Mouse (Mus musculus): ENCODE measurements around the gene Uba3. TPM values are rescaled to one million over a fixed set of nuclear protein-coding genes. Genes with fewer than 3 reads are reported as not detected.

Uba3 gene
- total RNA-seq, 2 experiments from 2014 or later = 74.8 to 75.1 TPM

- intact Hi-C loops (cut with DNase I) = no loop called here
- DNase-seq = peak; percentile 65 to 67
Measured at GRCm38 (mm10) chr6:97211981-97212380, 6.5 kb upstream of the Uba3 start.

GRCm38 (mm10) chr6:97210962-97211601 is 5.6 kb upstream of the Uba3 start:
- intact Hi-C loops (cut with DNase I) = no loop called here
- DNase-seq = no peak

GRCm38 (mm10) chr6:97210191-97210961 is 4.9 kb upstream of the Uba3 start, which contains the start of gene Arl6ip5:
Gene Arl6ip5 (plus strand): TSS chr6:97210689.
- peak; percentile 92 to 94 for DNase-seq
- intact Hi-C loops (cut with DNase I) = no loop called here

GRCm38 (mm10) chr6:97209751-97210150 is 4.3 kb upstream of the Uba3 start:
- intact Hi-C loops (cut with DNase I) = no loop called here
- no peak for DNase-seq

GRCm38 (mm10) chr6:97209201-97209600 is 3.8 kb upstream of the Uba3 start:
- intact Hi-C loops (cut with DNase I) = no loop called here
- DNase-seq = no peak

- DNase-seq = no peak
- intact Hi-C loops (cut with DNase I) = no loop called here
Measured at GRCm38 (mm10) chr6:97208406-97208805, 3.0 kb upstream of the Uba3 start.

GRCm38 (mm10) chr6:97207085-97207484 is 1.6 kb upstream of the Uba3 start:
- intact Hi-C loops (cut with DNase I) = no loop called here
- no peak for DNase-seq

- intact Hi-C loops (cut with DNase I) = no loop called here
- DNase-seq = peak; percentile 46 to 52
Measured at GRCm38 (mm10) chr6:97204952-97205351, 495 bp downstream of the Uba3 start.

- intact Hi-C loops (cut with DNase I) = no loop called here
- DNase-seq = no peak
Measured at GRCm38 (mm10) chr6:97204252-97204869, 1.1 kb downstream of the Uba3 start.

GRCm38 (mm10) chr6:97202477-97202876 is 3.0 kb downstream of the Uba3 start:
- no peak for DNase-seq
- intact Hi-C loops (cut with DNase I) = no loop called here

- DNase-seq = no peak
- intact Hi-C loops (cut with DNase I) = no loop called here
Measured at GRCm38 (mm10) chr6:97200437-97200836, 5.0 kb downstream of the Uba3 start.

- no peak for DNase-seq
- intact Hi-C loops (cut with DNase I) = loop anchor here (1.0 to 10.0 kb wide), 3 partner anchors 24 to 235 kb away; no protein-coding TSS in a partner anchor
Measured at GRCm38 (mm10) chr6:97179367-97179828, 26.0 kb downstream of the Uba3 start.

- intact Hi-C loops (cut with DNase I) = loop anchor here (1.0 to 10.0 kb wide), 3 partner anchors 25 to 236 kb away; no protein-coding TSS in a partner anchor
- DNase-seq = peak; percentile 95 to 96
Measured at GRCm38 (mm10) chr6:97178491-97179366, 26.7 kb downstream of the Uba3 start, which contains the start of gene Tmf1. Gene Tmf1 (minus strand): TSS chr6:97179122.

GRCm38 (mm10) chr6:97175716-97176115 is 29.7 kb downstream of the Uba3 start:
- peak; percentile 10 to 11 for DNase-seq
- intact Hi-C loops (cut with DNase I) = loop anchor here (5.0 to 10.0 kb wide), 2 partner anchors 62 to 239 kb away; no protein-coding TSS in a partner anchor

GRCm38 (mm10) chr6:97150156-97150555 is 55.3 kb downstream of the Uba3 start:
- intact Hi-C loops (cut with DNase I) = no loop called here
- no peak for DNase-seq

- intact Hi-C loops (cut with DNase I) = loop anchor here (5.0 kb wide), 1 partner anchor 378 kb away; no protein-coding TSS in a partner anchor
- no peak for DNase-seq
Measured at GRCm38 (mm10) chr6:97149721-97150120, 55.7 kb downstream of the Uba3 start.

- peak; percentile 86 to 89 for DNase-seq
- intact Hi-C loops (cut with DNase I) = loop anchor here (5.0 kb wide), 1 partner anchor 379 kb away; no protein-coding TSS in a partner anchor
Measured at GRCm38 (mm10) chr6:97148383-97149251, 56.8 kb downstream of the Uba3 start, which contains the start of gene Eogt. Gene Eogt (minus strand): TSS chr6:97149182.

GRCm38 (mm10) chr6:97147755-97148382 is 57.6 kb downstream of the Uba3 start:
- intact Hi-C loops (cut with DNase I) = loop anchor here (5.0 kb wide), 1 partner anchor 379 kb away; no protein-coding TSS in a partner anchor
- DNase-seq = peak; percentile 57 to 77

All from heart, postnatal 10 days (tissue).